Mouse (Mus musculus) cerebellum, adult 8-10 months (tissue): Measurements from ENCODE around the gene C2cd5.
"Not testable (repeated sequence)": the region's sequence is repeated elsewhere in the genome, so short reads cannot be mapped to it uniquely, and the experiment has no call there.

Source experiments
- DNase-seq: peaks from one replicate; pipeline ENCODE4 v3.0.0; 2022

C2cd5 gene

GRCm38 (mm10) chr6:143008865-143009264 lies 91.1 kb downstream of the C2cd5 start:
- no peak for DNase-seq

- DNase-seq = not testable (repeated sequence)
Measured at GRCm38 (mm10) chr6:143005209-143005608, 94.7 kb downstream of the C2cd5 start.

- no peak for DNase-seq
Measured at GRCm38 (mm10) chr6:143004801-143005200, 95.1 kb downstream of the C2cd5 start.

- DNase-seq = no peak
Measured at GRCm38 (mm10) chr6:142998221-142998999, 101.5 kb downstream of the C2cd5 start.

- DNase-seq = no peak
Measured at GRCm38 (mm10) chr6:142996887-142997286, 103.1 kb downstream of the C2cd5 start.

- no peak for DNase-seq
Measured at GRCm38 (mm10) chr6:142995567-142995966, 104.4 kb downstream of the C2cd5 start.

GRCm38 (mm10) chr6:142994821-142995220 lies 105.1 kb downstream of the C2cd5 start:
- DNase-seq = no peak

- DNase-seq = no peak
Measured at GRCm38 (mm10) chr6:142993705-142994698, 105.9 kb downstream of the C2cd5 start.

GRCm38 (mm10) chr6:142992971-142993370 lies 107.0 kb downstream of the C2cd5 start:
- DNase-seq = no peak

GRCm38 (mm10) chr6:142992099-142992498 lies 107.8 kb downstream of the C2cd5 start:
- DNase-seq = no peak

GRCm38 (mm10) chr6:142991391-142992059 lies 108.4 kb downstream of the C2cd5 start:
- DNase-seq = no peak

GRCm38 (mm10) chr6:142990516-142990915 lies 109.4 kb downstream of the C2cd5 start:
- no peak for DNase-seq

- no peak for DNase-seq
Measured at GRCm38 (mm10) chr6:142989495-142989894, 110.4 kb downstream of the C2cd5 start.

- DNase-seq = peak; percentile 55
Measured at GRCm38 (mm10) chr6:142988753-142989152, 111.2 kb downstream of the C2cd5 start.

GRCm38 (mm10) chr6:142988231-142988630 lies 111.7 kb downstream of the C2cd5 start:
- DNase-seq = no peak

- no peak for DNase-seq
Measured at GRCm38 (mm10) chr6:142987616-142988015, 112.3 kb downstream of the C2cd5 start.

GRCm38 (mm10) chr6:142986706-142987105 lies 113.2 kb downstream of the C2cd5 start:
- DNase-seq = not testable (repeated sequence)

- not testable (repeated sequence) for DNase-seq
Measured at GRCm38 (mm10) chr6:142985561-142986238, 114.2 kb downstream of the C2cd5 start.

GRCm38 (mm10) chr6:142979665-142980660 lies 120.0 kb downstream of the C2cd5 start:
- no peak for DNase-seq

GRCm38 (mm10) chr6:142977221-142977620 lies 122.7 kb downstream of the C2cd5 start:
- DNase-seq = no peak

- DNase-seq = no peak
Measured at GRCm38 (mm10) chr6:142973289-142973688, 126.7 kb downstream of the C2cd5 start.
